Mouse (Mus musculus) midbrain, embryonic 10.5 days (tissue): ENCODE results near the gene Yap1. TPM values are rescaled to one million over a fixed set of nuclear protein-coding genes. Genes with fewer than 3 reads are reported as not detected.
"Not testable (repeated sequence)": the region's sequence is repeated elsewhere in the genome, so short reads cannot be mapped to it uniquely, and the experiment has no call there.

ENCODE experiments used
- DNase-seq: peaks from one replicate; pipeline ENCODE4 v3.0.0-alpha.2; 2017; ENCODE audit warnings: low spot score
- H3K27ac ChIP-seq: fragments of 300-500 bp; sonication (generic); replicated peaks from 2 replicates; pipeline ENCODE4 v1.5.1; 2016; ENCODE audit warnings: mild to moderate bottlenecking
- H3K27me3 ChIP-seq: fragments of 300-500 bp; sonication (generic); 2 replicates; pipeline ENCODE4 v1.6.1; 2016; ENCODE audit warnings: low read depth, mild to moderate bottlenecking; ENCODE audit not compliant: poor library complexity, severe bottlenecking
- H3K36me3 ChIP-seq: fragments of 300-500 bp; sonication (generic); 2 replicates; pipeline ENCODE4 v1.6.1; 2016; ENCODE audit warnings: mild to moderate bottlenecking, moderate library complexity
- H3K4me1 ChIP-seq: fragments of 300-500 bp; sonication (generic); 2 replicates; pipeline ENCODE4 v1.6.1; 2016
- H3K4me3 ChIP-seq: fragments of 300-500 bp; sonication (generic); 2 replicates; pipeline ENCODE4 v1.5.1; 2016; ENCODE audit warnings: mild to moderate bottlenecking, moderate library complexity
- H3K9me3 ChIP-seq: fragments of 300-500 bp; sonication (generic); replicated peaks from 2 replicates; pipeline ENCODE4 v1.6.1; 2016; ENCODE audit warnings: mild to moderate bottlenecking
- WGBS: fragments of 180-500 bp; shearing (Covaris S2); methylation state at CpG from one replicate; pipeline ENCODE4 v1.1.7; 2016; 5-methylcytosine and 5-hydroxymethylcytosine counted together
- polyA plus RNA-seq: library from polyadenylated mRNA; unstranded; fragments of >200 nt; fragmentation: Nextera tagmentation; extraction: Ambion mirVana; gene quantifications from 2 replicates; pipeline ENCODE4 v1.2.1, GENCODE M21; 2016

Gene Yap1
- polyA plus RNA-seq, 1 experiment from 2014 or later: 31.3 TPM

DNA sequence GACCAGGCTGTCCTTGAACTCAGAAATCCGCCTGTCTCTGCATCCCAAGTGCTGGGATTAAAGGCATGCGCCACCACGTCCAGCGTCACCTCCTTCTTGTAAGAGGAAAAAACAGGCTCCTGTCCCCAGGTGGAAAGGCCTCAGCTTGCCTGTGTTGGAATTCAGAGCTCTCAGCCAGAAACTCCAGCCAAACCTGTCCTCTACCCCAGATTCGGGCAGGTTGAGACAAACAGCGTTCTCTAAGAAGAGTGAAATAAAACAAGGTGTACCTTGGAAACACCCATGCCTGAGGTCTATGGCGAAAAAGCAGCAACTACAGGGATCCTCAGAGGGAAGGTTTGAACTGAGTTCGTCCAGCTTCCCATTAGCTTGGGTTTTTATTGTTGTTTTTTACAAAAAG lies 103.4 kb downstream of the Yap1 start:
- no peaks in the 10 kb centered on the region for H3K27me3 ChIP-seq
- H3K4me1 ChIP-seq: peaks cover 4% of the 10 kb centered on the region; the same call in 1 of the 2 replicates
- WGBS: 93% methylated on average over 8 of the region's 8 CpGs
- H3K27ac ChIP-seq: no peak overlapping the region
- H3K4me3 ChIP-seq: no peak overlapping the region
- DNase-seq: no peak
- H3K36me3 ChIP-seq: no peaks in the 10 kb centered on the region
- H3K9me3 ChIP-seq: no peaks in the 10 kb centered on the region

GRCm38 (mm10) chr9:7897502-7897901 lies 106.9 kb downstream of the Yap1 start:
- 3% methylated on average over 3 of the region's 3 CpGs for WGBS

DNA sequence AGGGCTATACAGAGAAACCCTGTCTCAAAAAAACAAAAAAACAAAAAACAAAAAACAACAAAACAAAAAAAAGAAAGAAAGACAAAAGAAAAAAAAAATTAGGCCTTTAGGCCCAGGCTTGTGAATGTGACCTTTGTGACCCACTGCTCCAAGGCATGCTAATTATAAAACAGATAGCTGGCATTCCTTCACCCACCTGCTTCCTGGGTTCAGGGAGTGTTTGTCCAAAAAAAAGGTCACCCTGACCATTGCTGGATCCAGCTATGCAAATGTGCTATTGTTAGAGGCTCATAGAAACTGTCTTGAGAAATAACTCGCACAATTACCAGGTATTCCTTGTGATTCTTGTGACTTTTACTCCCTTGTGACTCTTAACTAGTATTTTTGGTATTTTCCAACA lies 112.6 kb downstream of the Yap1 start:
- not testable (repeated sequence) for H3K9me3 ChIP-seq, H3K27ac ChIP-seq, DNase-seq, H3K36me3 ChIP-seq, H3K27me3 ChIP-seq, H3K4me1 ChIP-seq, H3K4me3 ChIP-seq
- WGBS: 91% methylated on average over 1 of the region's 1 CpGs

More at GRCm38 (mm10) chr9:7897502-7897901, 106.9 kb downstream of the Yap1 start:
- H3K27ac ChIP-seq: no peak overlapping the region
- peaks cover 4% of the 10 kb centered on the region; the same call in 1 of the 2 replicates for H3K4me1 ChIP-seq
- no peaks in the 10 kb centered on the region for H3K27me3 ChIP-seq
- peak; percentile 57 for DNase-seq
- H3K36me3 ChIP-seq: no peaks in the 10 kb centered on the region
- H3K9me3 ChIP-seq: no peaks in the 10 kb centered on the region
- no peak overlapping the region for H3K4me3 ChIP-seq

- no peak overlapping the region for H3K27ac ChIP-seq
- H3K36me3 ChIP-seq: no peaks in the 10 kb centered on the region
- H3K4me3 ChIP-seq: no peak overlapping the region
- WGBS: 80% methylated on average over 1 of the region's 1 CpGs
- H3K4me1 ChIP-seq: no peaks in the 10 kb centered on the region
- no peaks in the 10 kb centered on the region for H3K27me3 ChIP-seq
- no peak for DNase-seq
- no peaks in the 10 kb centered on the region; the same call in 1 of the 2 replicates for H3K9me3 ChIP-seq
These were observed 113.2 kb downstream of the Yap1 start for GRCm38 (mm10) chr9:7891177-7891576.

GRCm38 (mm10) chr9:7884346-7884745 lies 120.0 kb downstream of the Yap1 start:
- no peak overlapping the region for H3K27ac ChIP-seq
- DNase-seq: no peak
- H3K4me1 ChIP-seq: no peaks in the 10 kb centered on the region
- WGBS: 97% methylated on average over 3 of the region's 3 CpGs
- no peak overlapping the region for H3K4me3 ChIP-seq
- no peaks in the 10 kb centered on the region for H3K27me3 ChIP-seq
- no peaks in the 10 kb centered on the region for H3K36me3 ChIP-seq
- H3K9me3 ChIP-seq: peaks cover 12% of the 10 kb centered on the region

- no peak for DNase-seq
- Histone ChIP-seq H3K9me3 (peaks cover 12% of the 10 kb centered on the region), H3K4me1 (no peaks in the 10 kb centered on the region), H3K4me3 (no peak overlapping the region), H3K36me3 (no peaks in the 10 kb centered on the region), H3K27ac (no peak overlapping the region), H3K27me3 (no peaks in the 10 kb centered on the region)
- WGBS: 92% methylated on average over 1 of the region's 1 CpGs
These were observed 122.0 kb downstream of the Yap1 start for GRCm38 (mm10) chr9:7882304-7882865.

Other genes with a start within 250 kb of the Yap1 start
- gene Tmem123, start 240.6 kb downstream of the Yap1 start, polyA plus RNA-seq: 119 and 122 TPM in 2 replicates
- gene Birc2, start 167.5 kb downstream of the Yap1 start, polyA plus RNA-seq: 30.7 and 35.8 TPM in 2 replicates
- gene Birc3, start 131.4 kb downstream of the Yap1 start, polyA plus RNA-seq: 2.7 and 3.4 TPM in 2 replicates
- gene Cfap300, start 38.2 kb upstream of the Yap1 start, polyA plus RNA-seq: 18.4 and 19.4 TPM in 2 replicates
- 2.1 and 2.9 TPM in 2 replicates for gene Cep126, start 129.7 kb upstream of the Yap1 start, polyA plus RNA-seq